Mouse (Mus musculus) limb, embryonic 14.5 days (tissue): ENCODE measurements around the gene Tssk4. TPM values are rescaled to one million over a fixed set of nuclear protein-coding genes. Genes with fewer than 3 reads are reported as not detected.

ENCODE experiments used
- ATAC-seq: fragments of 200-750 bp; cut with Nextera tagmentation; 2 replicates; pipeline ENCODE4 v1.8.0; 2017; ENCODE audit warnings: low read depth, moderate number of reproducible peaks, moderate TSS enrichment; ENCODE audit not compliant: low FRiP score
- DNase-seq: peaks from one replicate; pipeline ENCODE4 v3.0.0-alpha.2; 2015; ENCODE audit warnings: low spot score
- H3K27ac ChIP-seq: fragments of 300-500 bp; sonication (generic); replicated peaks from 2 replicates; pipeline ENCODE4 v1.5.1; 2014; ENCODE audit warnings: low read depth, mild to moderate bottlenecking, low read length, moderate library complexity, mixed read lengths
- H3K27me3 ChIP-seq: fragments of 300-500 bp; sonication (generic); 2 replicates; pipeline ENCODE4 v1.6.1; 2014; ENCODE audit warnings: low read length, mixed read lengths; ENCODE audit not compliant: control insufficient read depth, insufficient read depth
- H3K36me3 ChIP-seq: fragments of 300-500 bp; sonication (generic); 2 replicates; pipeline ENCODE4 v1.6.1; 2014; ENCODE audit warnings: mild to moderate bottlenecking, low read length, moderate library complexity, mixed read lengths; ENCODE audit not compliant: control insufficient read depth, insufficient read depth
- H3K4me1 ChIP-seq: fragments of 300-500 bp; sonication (generic); 2 replicates; pipeline ENCODE4 v1.6.1; 2014; ENCODE audit warnings: antibody characterized with exemption, low read length, mixed read lengths; ENCODE audit not compliant: control insufficient read depth, insufficient read depth
- H3K4me2 ChIP-seq: fragments of 300-500 bp; sonication (generic); replicated peaks from 2 replicates; pipeline ENCODE4 v1.6.1; 2014; ENCODE audit warnings: low read depth, mild to moderate bottlenecking, low read length, moderate library complexity; ENCODE audit not compliant: severe bottlenecking
- H3K4me3 ChIP-seq: fragments of 300-500 bp; sonication (generic); replicated peaks from 2 replicates; pipeline ENCODE4 v1.5.1; 2014; ENCODE audit warnings: low read length
- H3K9ac ChIP-seq: fragments of 300-500 bp; sonication (generic); 2 replicates; pipeline ENCODE4 v1.6.1; 2014; ENCODE audit warnings: mild to moderate bottlenecking, low read depth, low read length, moderate library complexity; ENCODE audit not compliant: severe bottlenecking
- H3K9me3 ChIP-seq: fragments of 300-500 bp; sonication (generic); 2 replicates; pipeline ENCODE4 v1.6.1; 2016; ENCODE audit warnings: low read length; ENCODE audit not compliant: control insufficient read depth
- POLR2A ChIP-seq: fragments of 200-500 bp; IDR thresholded peaks from 2 replicates; pipeline ENCODE4 v1.8.0; 2012; ENCODE audit warnings: inconsistent platforms, mild to moderate bottlenecking, moderate library complexity, borderline replicate concordance; ENCODE audit not compliant: insufficient read depth, insufficient read length; ENCODE audit errors: extremely low read depth
- WGBS: fragments of 180-500 bp; shearing (Covaris S2); extraction: QIAGEN DNeasy Blood & Tissue Kit; methylation state at CpG from one replicate; pipeline ENCODE4 v1.1.7; 2014; 5-methylcytosine and 5-hydroxymethylcytosine counted together
- polyA plus RNA-seq, 2 experiments: library from polyadenylated mRNA; depleted of rRNA in 1 of 2; stranded (reverse) in 1 of 2; unstranded in 1 of 2; fragments of >200 nt; fragmentation: Nextera tagmentation in 1 of 2; extraction: Ambion mirVana in 1 of 2; gene quantifications; 2 replicates each; pipeline versions ENCODE4 v1.2.1 to v1.2.3; 2012 to 2014

The Tssk4 gene
- 2.9 and 3.3 TPM in 2 replicates for polyA plus RNA-seq (2012; rRNA removed)
- polyA plus RNA-seq (2014; fragmentation: Nextera tagmentation; extraction: Ambion mirVana), result 1.2 and 1.4 TPM in 2 replicates

DNA sequence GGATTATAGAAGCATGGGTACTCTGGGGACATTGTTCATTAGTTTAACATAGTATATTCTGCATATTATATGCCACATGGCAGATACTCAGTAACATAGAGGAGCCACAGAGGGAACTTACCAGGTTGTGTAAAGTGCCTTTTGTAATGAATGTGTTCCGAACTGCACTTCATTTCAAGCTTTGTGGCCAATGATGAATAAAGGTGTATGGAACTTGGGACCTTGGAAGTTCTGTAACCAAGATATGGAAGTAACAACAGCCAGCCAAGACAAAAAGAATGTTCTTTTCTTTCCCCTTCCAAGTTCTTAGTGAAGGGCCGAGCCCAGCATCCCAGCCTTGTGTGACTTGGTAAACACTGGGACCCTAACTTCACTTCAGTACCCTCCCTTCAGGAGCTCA lies at the start of gene Tssk4:
TSS of gene Tssk4 (plus strand) at position 301 of the 400 bp plus-strand sequence.
- Histone ChIP-seq H3K9ac (no peak within 1 kb of the TSS), H3K4me1 (0 out of 2 replicates have a peak, but pooled peaks cover under 1% of the 10 kb centered on the region), H3K9me3 (no peaks in the 10 kb centered on the region), H3K27ac (no peak within 1 kb of the TSS), H3K27me3 (no peaks in the 10 kb centered on the region), H3K4me3 (no peak within 1 kb of the TSS), H3K36me3 (0 out of 2 replicates have a peak, but pooled peaks cover 8% of the 10 kb centered on the region), H3K4me2 (no peak within 1 kb of the TSS)
- ATAC-seq, result no peak
- WGBS, result 100% methylated on average over 2 of the region's 2 CpGs
- TF ChIP-seq POLR2A, result no peak
- DNase-seq, result no peak

DNA sequence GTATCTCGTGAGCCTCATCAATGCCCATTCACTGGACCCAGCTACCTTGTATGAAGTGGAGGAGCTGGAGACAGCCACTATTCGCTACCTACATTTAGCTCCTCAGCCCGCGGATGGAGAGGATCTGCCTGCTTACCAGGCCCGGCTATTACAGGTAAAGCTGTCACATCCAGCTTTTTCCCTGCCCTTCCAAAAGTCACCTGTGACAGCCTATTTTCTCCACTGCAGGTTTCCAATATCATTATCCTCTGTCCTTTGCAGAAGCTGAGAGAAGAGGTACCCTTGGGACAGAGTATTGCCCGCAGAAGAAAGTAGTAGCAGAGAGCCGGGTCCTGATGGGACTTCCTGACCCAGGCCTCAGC lies 46.7 kb upstream of the Tssk4 start, which contains the start of gene Irf9:
TSS of gene Irf9 (plus strand) at position 301 of the 362 bp plus-strand sequence.
- DNase-seq (no peak), ATAC-seq (no peak)
- TF ChIP-seq POLR2A, result no peak
- peak within 1 kb of the TSS; percentile 21; the same call in 1 of the 2 replicates for H3K27ac ChIP-seq
- H3K4me2 ChIP-seq, result peak within 1 kb of the TSS; percentile 49
- peaks cover 73% of the 10 kb centered on the region for H3K36me3 ChIP-seq
- H3K27me3 ChIP-seq, result no peaks in the 10 kb centered on the region
- WGBS, result 73% methylated on average over 7 of the region's 7 CpGs
- no peaks in the 10 kb centered on the region for H3K9me3 ChIP-seq
- peak within 1 kb of the TSS; percentile 25; the same call in 1 of the 2 replicates for H3K9ac ChIP-seq
- H3K4me3 ChIP-seq, result peak within 1 kb of the TSS; percentile 33
- peaks cover 5% of the 10 kb centered on the region for H3K4me1 ChIP-seq

DNA sequence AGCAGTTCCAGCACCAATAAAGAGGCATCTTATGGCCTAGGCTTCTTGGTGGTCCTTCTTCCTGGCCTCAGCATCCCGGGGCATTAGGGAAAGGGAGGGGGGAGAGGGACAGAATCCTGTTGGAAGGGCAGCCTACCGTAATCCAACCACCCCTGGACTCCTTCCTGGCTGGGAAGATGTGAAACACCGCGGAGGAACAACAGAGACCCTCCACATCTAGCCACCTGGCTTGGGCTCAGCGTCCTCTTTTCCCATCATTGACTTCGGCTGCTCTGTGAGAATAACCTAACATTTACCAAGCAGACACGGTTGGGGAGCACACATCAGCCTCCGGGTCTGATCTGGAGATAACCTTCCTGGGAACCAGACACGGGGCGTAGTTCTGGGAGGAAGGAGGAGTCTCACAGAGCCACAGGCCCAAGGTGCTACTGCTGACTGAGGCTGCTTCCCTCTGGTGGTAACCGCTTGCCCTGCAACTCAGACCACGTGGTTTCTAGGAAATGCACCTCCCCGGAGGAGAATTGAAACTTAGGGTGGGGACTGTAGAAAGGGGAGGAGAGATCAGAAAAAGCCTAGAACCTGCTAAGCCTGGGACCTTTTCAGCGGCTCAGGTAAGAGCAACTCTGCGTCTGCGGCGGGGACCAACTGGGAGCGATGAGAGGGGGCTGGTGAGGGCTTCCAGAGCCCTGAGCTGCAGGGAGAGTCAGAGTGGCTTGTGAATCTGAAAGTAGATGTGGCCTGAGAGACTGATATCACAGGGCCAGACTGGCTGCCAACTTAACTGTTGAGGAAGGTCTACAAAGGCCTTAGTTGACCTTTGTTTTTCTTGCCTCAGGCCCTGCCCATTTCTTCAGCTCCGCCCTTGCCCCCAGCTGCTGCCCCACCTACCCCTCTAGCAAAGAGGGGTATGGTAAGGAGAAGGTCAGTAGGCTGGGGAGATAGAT lies 46.1 kb upstream of the Tssk4 start:
- peak overlapping the region; percentile 25; the same call in 1 of the 2 replicates for H3K9ac ChIP-seq
- DNase-seq (peak; percentile 92), ATAC-seq (peak; percentile 94)
- WGBS, result 16% methylated on average over 18 of the region's 19 CpGs
- H3K36me3 ChIP-seq, result peaks cover 73% of the 10 kb centered on the region
- no peaks in the 10 kb centered on the region for H3K9me3 ChIP-seq
- peak overlapping the region; percentile 21; the same call in 1 of the 2 replicates for H3K27ac ChIP-seq
- TF ChIP-seq POLR2A, result no peak
- peaks cover 5% of the 10 kb centered on the region for H3K4me1 ChIP-seq
- H3K4me3 ChIP-seq, result peak overlapping the region; percentile 33
- H3K27me3 ChIP-seq, result no peaks in the 10 kb centered on the region
- H3K4me2 ChIP-seq, result peak overlapping the region; percentile 49

DNA sequence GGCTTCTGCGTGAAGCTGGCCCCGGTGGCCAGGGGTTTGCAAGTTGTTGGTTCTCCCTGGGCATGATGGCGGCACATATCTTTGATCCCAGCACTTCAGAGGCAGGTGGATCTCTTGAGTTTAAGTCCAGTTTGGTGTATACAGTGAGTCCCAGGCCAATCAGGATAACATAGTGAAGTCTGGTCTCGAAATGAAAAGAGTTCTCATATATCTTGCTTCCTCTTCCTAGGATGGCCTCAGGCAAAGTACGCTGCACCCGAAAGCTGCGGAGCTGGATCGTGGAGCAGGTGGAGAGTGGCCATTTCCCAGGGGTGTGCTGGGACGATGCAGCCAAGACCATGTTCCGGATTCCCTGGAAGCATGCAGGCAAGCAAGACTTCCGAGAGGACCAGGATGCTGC lies 45.2 kb upstream of the Tssk4 start:
- DNase-seq, result no peak
- H3K9ac ChIP-seq, result no peak overlapping the region
- H3K4me2 ChIP-seq, result peak overlapping the region; percentile 49; the same call in 1 of the 2 replicates
- no peaks in the 10 kb centered on the region for H3K27me3 ChIP-seq
- H3K9me3 ChIP-seq, result no peaks in the 10 kb centered on the region
- no peak for TF ChIP-seq POLR2A
- H3K4me1 ChIP-seq, result peaks cover 5% of the 10 kb centered on the region
- H3K27ac ChIP-seq, result no peak overlapping the region
- H3K36me3 ChIP-seq, result peaks cover 73% of the 10 kb centered on the region
- H3K4me3 ChIP-seq, result no peak overlapping the region
- 86% methylated on average over 11 of the region's 11 CpGs for WGBS
- ATAC-seq, result no peak

DNA sequence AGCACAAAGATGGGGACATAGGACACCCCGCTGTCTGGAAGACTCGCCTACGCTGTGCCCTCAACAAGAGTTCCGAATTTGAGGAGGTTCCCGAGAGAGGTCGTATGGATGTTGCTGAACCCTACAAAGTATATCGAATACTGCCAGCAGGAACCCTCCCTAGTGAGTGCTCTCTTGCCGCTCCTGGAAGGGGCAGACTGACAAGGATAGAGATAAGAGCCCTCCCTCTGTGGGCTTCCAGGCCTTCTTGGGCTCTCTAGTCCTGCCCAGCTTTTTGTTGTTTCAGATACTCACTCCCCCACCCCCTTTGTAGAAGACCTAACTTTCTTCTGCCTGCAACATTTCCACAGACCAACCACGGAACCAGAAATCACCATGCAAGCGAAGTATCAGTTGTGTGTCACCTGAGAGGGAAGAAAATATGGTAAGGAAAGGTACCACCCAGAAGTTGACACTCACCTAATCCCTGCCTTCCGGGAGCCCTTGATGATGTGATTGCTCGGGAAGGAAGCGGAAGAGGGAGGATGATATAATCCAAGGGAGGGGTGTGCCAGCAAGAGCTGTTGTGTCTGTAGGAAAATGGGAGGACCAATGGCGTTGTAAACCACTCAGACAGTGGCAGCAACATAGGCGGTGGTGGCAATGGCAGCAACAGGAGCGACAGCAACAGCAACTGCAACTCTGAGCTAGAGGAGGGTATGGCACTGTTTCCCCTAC lies 44.1 kb upstream of the Tssk4 start:
- Histone ChIP-seq H3K4me3 (no peak overlapping the region), H3K9ac (no peak overlapping the region), H3K4me2 (no peak overlapping the region), H3K27me3 (no peaks in the 10 kb centered on the region), H3K36me3 (peaks cover 64% of the 10 kb centered on the region), H3K27ac (no peak overlapping the region), H3K4me1 (peaks cover 5% of the 10 kb centered on the region), H3K9me3 (no peaks in the 10 kb centered on the region)
- no peak for DNase-seq
- no peak for TF ChIP-seq POLR2A
- ATAC-seq, result no peak
- WGBS, result 95% methylated on average over 16 of the region's 16 CpGs
